Mouse (Mus musculus): ENCODE data around the gene Dusp7. TPM values are rescaled to one million over a fixed set of nuclear protein-coding genes. Genes with fewer than 3 reads are reported as not detected.

Dusp7 gene
- 122 and 129 TPM in 2 replicates for polyA plus RNA-seq (2012; ENCODE audit: insufficient read depth, insufficient read length, missing spikeins)

DNA sequence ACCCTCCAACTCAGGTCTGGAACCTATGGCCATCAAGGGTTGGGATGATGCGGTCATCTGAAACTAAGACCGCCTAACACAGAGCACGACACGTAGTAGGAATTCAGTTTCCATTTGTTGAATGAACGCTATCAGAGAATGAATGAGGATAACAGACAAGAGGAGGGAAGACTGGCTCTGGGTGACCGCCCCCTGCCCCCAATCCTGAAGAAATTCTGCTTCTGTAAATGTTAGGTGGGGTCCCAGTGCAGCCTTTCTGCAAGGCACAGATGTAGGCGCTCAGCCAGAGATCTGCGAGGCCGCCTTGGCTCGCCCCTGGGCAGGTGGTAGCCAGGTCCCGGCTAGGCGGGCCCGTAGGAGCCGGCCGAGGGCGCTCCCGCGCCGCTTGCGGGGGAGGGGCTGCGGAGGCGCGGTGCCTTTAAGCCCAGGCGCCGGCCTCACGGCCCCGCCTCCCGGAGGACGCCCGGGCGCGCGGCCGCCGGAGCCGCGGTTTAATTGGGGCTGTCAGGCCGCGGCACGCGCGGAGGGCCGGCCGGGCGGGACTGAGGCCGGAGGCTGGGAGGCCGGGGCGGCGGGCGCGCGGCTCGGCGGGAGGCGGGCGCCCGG, at the start of gene Dusp7:
TSS of gene Dusp7 (plus strand) at position 521 of the 606 bp plus-strand sequence.
- H3K4me1 ChIP-seq (ENCODE audit: control insufficient read depth, insufficient read depth, low read length), result peaks cover 41% of the 10 kb centered on the region
- H3K27ac ChIP-seq (ENCODE audit: insufficient read depth, low read depth, low read length), result peak within 1 kb of the TSS; percentile 91
- no peak; the same call in 1 of the 2 replicates for TF ChIP-seq CTCF (IDR thresholded peaks at IDR 0.05; ENCODE audit: low read depth, low read length)
- TF ChIP-seq POLR2A (IDR thresholded peaks at IDR 0.05; ENCODE audit: borderline replicate concordance, low read depth, low read length), result peak; percentile 82; the same call in 1 of the 2 replicates
- peak within 1 kb of the TSS; percentile 85 for H3K4me3 ChIP-seq (ENCODE audit: insufficient read depth, low read length)

DNA sequence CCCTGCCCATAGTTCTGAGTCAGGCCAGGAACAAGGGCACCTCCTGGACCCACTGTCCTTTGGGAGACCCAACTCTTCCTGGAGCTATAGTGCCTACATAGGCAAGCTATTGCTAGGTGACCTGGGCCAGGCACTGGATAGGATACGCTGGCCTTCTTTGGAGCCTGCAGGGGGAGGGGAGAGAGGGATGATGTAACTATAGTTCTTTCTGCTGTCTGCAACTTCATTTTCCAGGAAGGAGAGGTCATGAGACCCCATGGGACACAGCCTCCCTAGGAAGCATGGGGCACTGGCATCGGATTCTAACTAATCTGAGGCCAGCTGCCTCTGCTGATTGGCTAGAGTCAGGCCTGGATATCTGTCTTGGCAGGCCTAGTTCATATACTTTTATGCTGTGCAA, 49.3 kb upstream of the Dusp7 start:
- no peak for TF ChIP-seq POLR2A (IDR thresholded peaks at IDR 0.05; ENCODE audit: borderline replicate concordance, low read depth, low read length)
- no peak for TF ChIP-seq CTCF (IDR thresholded peaks at IDR 0.05; ENCODE audit: low read depth, low read length)
- Histone ChIP-seq H3K27ac (ENCODE audit: insufficient read depth, low read depth, low read length) (peak overlapping the region; percentile 98), H3K4me3 (ENCODE audit: insufficient read depth, low read length) (no peak overlapping the region), H3K4me1 (ENCODE audit: control insufficient read depth, insufficient read depth, low read length) (peaks cover 69% of the 10 kb centered on the region)

GRCm38 (mm10) chr9:106322497-106322896, 45.9 kb upstream of the Dusp7 start:
- peak overlapping the region; percentile 69 for H3K27ac ChIP-seq (ENCODE audit: insufficient read depth, low read depth, low read length)
- H3K4me1 ChIP-seq (ENCODE audit: control insufficient read depth, insufficient read depth, low read length), result peaks cover 57% of the 10 kb centered on the region
- no peak overlapping the region for H3K4me3 ChIP-seq (ENCODE audit: insufficient read depth, low read length)
- TF ChIP-seq CTCF (IDR thresholded peaks at IDR 0.05; ENCODE audit: low read depth, low read length), result no peak
- TF ChIP-seq POLR2A (IDR thresholded peaks at IDR 0.05; ENCODE audit: borderline replicate concordance, low read depth, low read length), result no peak

- Histone ChIP-seq H3K4me3 (ENCODE audit: insufficient read depth, low read length) (no peak overlapping the region), H3K4me1 (ENCODE audit: control insufficient read depth, insufficient read depth, low read length) (peaks cover 41% of the 10 kb centered on the region), H3K27ac (ENCODE audit: insufficient read depth, low read depth, low read length) (no peak overlapping the region)
- TF ChIP-seq POLR2A (IDR thresholded peaks at IDR 0.05; ENCODE audit: borderline replicate concordance, low read depth, low read length) (no peak), CTCF (IDR thresholded peaks at IDR 0.05; ENCODE audit: low read depth, low read length) (no peak)
Measured at GRCm38 (mm10) chr9:106326241-106326640, 42.2 kb upstream of the Dusp7 start.

GRCm38 (mm10) chr9:106327125-106327809, 41.2 kb upstream of the Dusp7 start:
- no peak overlapping the region for H3K27ac ChIP-seq (ENCODE audit: insufficient read depth, low read depth, low read length)
- H3K4me3 ChIP-seq (ENCODE audit: insufficient read depth, low read length), result no peak overlapping the region
- TF ChIP-seq CTCF (IDR thresholded peaks at IDR 0.05; ENCODE audit: low read depth, low read length) (no peak), POLR2A (IDR thresholded peaks at IDR 0.05; ENCODE audit: borderline replicate concordance, low read depth, low read length) (no peak)
- H3K4me1 ChIP-seq (ENCODE audit: control insufficient read depth, insufficient read depth, low read length), result peaks cover 41% of the 10 kb centered on the region

DNA sequence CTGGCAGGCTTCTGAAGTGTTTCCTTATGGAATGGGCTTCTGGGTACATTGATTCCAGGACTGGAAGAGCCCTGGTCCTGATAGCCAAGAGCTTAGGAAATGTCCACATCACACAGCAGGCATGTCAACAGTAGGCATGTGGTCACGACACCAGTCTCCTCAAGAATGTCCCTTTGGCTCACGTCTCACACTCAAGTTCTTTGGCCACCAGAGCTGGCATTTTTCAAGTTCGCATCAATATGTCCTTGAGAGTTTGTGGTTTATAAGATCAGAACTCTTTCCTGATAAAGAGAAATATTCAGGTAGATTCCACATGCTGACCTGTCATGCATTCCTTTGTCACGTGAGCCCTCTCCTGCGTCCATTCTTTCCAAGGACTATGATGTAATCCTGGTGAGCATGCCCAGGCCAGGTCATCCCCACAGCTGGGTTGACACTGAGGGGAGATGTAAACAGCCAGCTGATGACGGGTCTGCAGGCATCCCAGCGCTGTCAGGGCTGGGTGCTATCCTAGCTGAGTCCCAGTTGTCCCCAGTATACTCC, 40.3 kb upstream of the Dusp7 start:
- H3K4me3 ChIP-seq (ENCODE audit: insufficient read depth, low read length), result no peak overlapping the region
- H3K27ac ChIP-seq (ENCODE audit: insufficient read depth, low read depth, low read length), result no peak overlapping the region
- TF ChIP-seq POLR2A (IDR thresholded peaks at IDR 0.05; ENCODE audit: borderline replicate concordance, low read depth, low read length) (no peak), CTCF (IDR thresholded peaks at IDR 0.05; ENCODE audit: low read depth, low read length) (no peak)
- H3K4me1 ChIP-seq (ENCODE audit: control insufficient read depth, insufficient read depth, low read length), result peaks cover 43% of the 10 kb centered on the region

DNA sequence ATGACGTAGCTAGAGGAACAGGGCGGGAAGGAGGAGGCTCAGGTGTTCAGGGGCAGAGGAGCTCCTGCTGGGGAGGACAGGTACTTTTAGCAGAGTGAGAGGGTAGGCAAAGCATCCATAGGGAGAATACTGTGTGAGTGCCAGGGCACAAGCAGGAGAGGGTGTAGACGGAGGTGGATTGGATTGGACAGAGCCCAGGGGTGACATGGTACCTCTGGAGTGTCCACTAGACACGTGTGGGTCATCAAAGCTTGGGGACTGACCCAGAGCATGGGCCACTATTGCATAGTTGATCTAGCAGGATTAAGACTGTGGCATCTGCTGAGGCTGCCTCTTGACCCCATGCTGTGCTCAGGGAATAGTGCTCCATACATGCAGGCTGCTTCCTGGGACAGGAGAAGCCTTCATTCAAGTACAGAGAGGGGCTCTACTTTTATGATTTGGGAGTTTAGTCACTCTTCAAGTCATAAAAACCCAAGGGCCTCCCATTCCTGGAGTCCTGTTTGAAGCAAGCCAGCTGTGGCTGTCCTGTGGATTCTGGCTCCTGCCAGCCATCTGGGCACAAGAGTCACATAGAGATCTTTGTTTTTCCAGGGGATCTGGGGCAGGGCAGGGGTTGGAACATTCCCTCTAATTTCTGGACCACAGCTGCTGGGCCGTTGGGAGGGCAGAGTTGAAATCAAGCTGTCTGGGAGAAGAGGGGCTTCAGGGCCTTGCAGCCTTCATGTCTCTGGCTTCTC, 39.5 kb upstream of the Dusp7 start:
- Histone ChIP-seq H3K4me1 (ENCODE audit: control insufficient read depth, insufficient read depth, low read length) (peaks cover 42% of the 10 kb centered on the region), H3K4me3 (ENCODE audit: insufficient read depth, low read length) (no peak overlapping the region), H3K27ac (ENCODE audit: insufficient read depth, low read depth, low read length) (no peak overlapping the region)
- no peak for TF ChIP-seq POLR2A (IDR thresholded peaks at IDR 0.05; ENCODE audit: borderline replicate concordance, low read depth, low read length)
- no peak for TF ChIP-seq CTCF (IDR thresholded peaks at IDR 0.05; ENCODE audit: low read depth, low read length)

DNA sequence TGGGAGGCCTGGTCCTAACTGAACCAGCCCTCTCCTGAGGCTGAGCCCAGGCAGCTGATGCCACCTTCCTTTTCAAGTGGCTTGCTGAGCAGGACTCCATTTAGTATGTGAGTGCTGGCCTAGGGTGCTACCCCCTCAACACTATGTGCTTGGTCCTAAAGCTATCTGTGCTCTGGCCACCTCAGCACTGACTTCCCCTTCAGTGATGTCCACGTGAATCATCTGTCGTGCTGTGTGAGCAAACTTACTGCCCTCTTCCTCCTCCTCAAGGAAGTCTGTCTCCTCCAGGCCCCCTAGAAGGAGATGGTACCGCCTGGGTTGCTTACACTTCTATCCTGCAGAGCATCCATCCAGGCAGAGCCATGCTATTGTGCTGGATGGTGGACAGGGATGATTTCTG, 35.7 kb upstream of the Dusp7 start:
- H3K27ac ChIP-seq (ENCODE audit: insufficient read depth, low read depth, low read length), result peak overlapping the region; percentile 78
- TF ChIP-seq CTCF (IDR thresholded peaks at IDR 0.05; ENCODE audit: low read depth, low read length) (no peak), POLR2A (IDR thresholded peaks at IDR 0.05; ENCODE audit: borderline replicate concordance, low read depth, low read length) (no peak)
- H3K4me1 ChIP-seq (ENCODE audit: control insufficient read depth, insufficient read depth, low read length), result peaks cover 45% of the 10 kb centered on the region
- H3K4me3 ChIP-seq (ENCODE audit: insufficient read depth, low read length), result no peak overlapping the region

GRCm38 (mm10) chr9:106337620-106338019, 30.8 kb upstream of the Dusp7 start:
- TF ChIP-seq CTCF (IDR thresholded peaks at IDR 0.05; ENCODE audit: low read depth, low read length) (no peak), POLR2A (IDR thresholded peaks at IDR 0.05; ENCODE audit: borderline replicate concordance, low read depth, low read length) (no peak)
- no peak overlapping the region for H3K4me3 ChIP-seq (ENCODE audit: insufficient read depth, low read length)
- H3K4me1 ChIP-seq (ENCODE audit: control insufficient read depth, insufficient read depth, low read length), result peaks cover 35% of the 10 kb centered on the region
- H3K27ac ChIP-seq (ENCODE audit: insufficient read depth, low read depth, low read length), result no peak overlapping the region
